Mouse (Mus musculus) NIH3T3 (cell line): Measurements from ENCODE around the gene Txndc8.

Experiments used
- DNase-seq: peaks from one replicate; pipeline ENCODE4 v3.0.0-alpha.2; 2012; ENCODE audit warnings: low read depth

Gene Txndc8

DNA sequence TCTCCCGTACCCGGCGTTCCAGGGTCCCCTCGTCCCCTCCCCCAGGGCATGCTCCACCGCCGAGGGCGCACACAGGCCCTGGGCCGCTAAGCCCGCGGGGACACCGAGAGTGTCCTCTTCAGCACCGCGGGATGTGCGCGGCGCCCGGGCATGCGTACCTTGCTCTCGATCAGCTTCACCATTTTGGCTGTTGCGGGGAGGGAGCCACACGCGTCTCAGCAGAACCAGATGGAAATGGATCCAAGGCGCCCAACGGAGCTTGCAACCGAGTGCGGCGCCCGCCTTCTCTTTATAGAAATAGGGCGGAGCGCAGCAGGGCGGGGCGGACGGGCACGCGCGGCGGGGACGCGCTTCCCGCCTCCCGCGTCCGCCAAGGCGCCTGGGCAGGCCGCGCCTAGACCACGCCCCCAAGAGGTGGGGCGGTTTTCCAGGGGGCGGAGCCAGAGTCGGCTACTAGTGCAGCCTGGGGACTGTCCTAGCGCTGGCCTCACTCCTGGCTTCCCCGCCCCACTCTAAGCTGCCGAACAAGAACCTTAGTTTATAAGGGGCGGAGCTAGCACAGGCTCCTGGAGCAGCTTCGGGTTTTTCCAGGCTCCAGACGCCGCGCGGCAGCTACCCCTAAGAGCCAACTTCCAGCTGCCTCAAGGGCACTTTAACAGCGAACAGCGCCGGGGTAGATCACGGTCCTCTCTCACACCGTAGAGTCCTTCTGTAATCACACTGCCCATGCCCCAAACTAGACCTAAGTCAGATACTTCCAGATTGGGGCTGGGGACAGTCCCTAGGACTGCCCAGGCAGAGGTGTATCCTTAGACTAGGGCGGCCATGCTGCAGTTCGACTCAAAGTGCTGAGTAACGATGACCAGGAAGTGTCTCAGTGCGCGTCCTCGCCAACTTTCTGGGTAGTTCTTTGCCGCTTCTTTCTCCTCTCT is 52.6 kb downstream of the Txndc8 start, which contains the start of gene Txn1:
TSS of gene Txn1 (minus strand) at position 383 of the 932 bp plus-strand sequence.
- peak; percentile 100 for DNase-seq

DNA sequence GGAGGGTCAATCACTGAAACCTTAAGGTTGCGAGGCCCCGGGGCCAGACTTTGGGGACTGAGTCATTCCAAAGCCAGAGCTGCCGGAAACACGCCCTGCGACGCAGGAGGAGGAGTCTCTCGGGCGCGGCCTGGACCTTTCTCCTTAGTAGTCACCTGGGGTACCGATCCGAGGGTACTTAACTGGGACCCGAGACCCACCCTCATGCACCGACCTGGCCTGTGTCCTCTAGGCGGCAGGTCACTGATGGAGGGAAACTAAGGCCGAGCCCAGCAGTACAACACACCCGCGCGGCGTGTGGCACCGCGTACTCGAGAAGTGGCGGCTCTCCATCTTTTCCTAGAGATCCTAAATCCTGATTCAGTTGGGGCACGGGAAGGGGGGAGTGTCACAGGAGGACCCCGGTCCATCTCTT is 53.4 kb downstream of the Txndc8 start:
- DNase-seq, result peak; percentile 81

DNA sequence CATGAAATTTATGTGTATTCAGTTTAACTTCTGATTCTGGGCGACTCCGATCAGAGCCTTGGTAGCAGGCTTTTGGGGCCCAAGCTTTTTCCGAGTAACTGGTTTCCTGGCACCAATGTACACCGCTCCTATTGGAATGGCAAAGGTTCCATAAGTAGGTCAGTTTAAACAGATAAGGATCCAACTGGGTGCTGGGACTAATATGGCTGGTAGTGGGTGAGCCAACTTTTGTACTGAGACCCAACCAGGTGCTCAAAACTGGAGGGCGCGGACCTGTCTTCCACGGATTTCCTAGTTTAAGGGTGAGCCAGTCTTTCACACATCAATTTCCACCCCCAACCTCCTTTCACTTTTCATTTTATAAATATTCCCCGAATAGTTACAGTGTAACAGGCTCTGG is 53.9 kb downstream of the Txndc8 start:
- no peak for DNase-seq

DNA sequence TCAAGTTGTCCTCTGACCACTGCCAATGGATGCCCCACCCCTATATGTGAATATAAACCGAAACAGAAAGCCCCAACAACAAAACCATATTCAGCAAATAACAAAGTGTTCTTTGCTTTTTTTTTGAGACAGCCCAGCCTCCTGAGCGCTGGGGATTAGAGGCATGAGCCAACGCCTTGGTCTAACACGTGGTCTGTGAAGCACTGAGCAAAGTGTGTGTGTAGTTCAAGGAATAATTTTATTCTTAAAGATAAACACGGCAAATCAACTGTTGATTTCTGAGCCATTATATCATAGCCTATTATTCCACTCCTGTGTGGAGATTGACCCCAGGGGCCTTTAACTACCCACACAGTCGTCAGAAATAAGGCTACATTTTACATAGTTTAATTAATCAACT is 54.3 kb downstream of the Txndc8 start:
- DNase-seq, result peak; percentile 36

DNA sequence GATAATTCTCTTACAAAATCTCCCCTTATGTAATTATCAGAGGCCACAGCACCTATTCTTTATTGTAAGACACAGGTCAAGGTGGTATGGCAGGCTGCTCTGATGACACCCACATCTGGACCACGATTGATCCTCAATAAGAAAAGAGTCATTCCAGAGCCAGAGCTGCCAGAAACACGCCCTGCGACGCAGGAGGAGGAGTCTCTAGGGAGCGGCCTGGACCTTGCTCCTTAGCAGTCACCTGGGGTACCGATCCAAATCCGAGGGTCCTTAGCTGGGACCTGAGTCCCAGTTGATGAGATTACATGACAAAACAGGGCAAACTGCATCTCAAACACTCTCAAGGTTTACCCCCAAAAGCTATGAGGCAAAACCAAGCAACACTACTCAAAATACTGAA is 55.1 kb downstream of the Txndc8 start:
- no peak for DNase-seq

DNA sequence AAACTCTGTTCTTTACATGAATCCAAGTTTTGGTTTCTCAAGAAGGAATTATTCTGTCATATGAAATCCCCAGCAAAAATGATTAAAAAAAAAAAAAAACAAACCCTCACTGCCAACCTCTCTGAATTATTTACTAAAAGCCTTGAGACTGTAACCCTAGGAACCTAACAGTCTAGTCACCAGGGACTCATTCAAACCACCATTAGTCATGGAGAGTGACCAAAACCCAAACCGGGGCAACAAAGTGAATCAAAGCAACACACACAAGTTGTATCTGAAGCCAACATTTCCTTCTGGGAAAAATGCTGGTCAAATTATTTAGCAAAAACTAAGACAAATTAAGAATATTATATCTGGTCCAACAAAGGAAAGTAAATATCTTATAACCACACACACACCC is 56.0 kb downstream of the Txndc8 start:
- peak; percentile 75 for DNase-seq

DNA sequence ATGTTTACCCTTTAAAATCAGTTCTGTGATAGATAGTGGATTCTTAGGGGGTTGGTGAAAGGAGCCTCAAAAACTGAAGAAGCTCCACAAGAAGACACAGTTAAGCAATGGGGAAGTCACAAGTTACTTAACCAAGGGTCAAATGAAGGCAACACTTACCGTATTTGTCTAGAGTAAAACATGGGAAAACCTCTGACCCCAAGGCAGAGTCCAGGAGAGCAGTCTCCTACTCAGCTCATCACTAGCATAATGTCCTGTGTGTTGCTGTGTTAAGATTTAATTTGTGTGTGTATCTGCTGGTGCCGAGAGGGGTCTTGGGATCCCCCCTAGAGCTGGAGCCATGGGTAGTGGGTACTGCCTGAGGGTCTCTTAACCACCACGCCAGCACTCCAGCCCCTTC is 56.5 kb downstream of the Txndc8 start:
- no peak for DNase-seq

DNA sequence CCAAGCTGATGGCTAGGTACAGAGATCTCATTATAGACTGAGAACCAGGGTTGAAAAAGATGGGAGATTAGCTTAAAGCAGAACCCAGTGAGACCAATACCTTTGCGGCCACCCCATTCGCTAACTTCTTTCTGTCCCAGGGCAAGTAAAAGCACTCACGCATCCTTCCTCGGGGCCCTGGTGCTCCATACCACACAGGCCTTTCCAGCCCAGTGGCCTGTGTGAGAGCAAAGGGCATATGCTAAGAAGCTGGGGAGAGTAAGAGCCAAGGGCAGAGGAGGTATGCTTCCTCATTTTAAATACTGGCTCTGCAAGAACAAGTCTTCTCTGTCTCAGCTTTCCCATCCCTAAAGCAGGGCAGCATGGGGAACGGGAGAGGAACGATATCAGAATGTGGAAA is 59.1 kb downstream of the Txndc8 start:
- DNase-seq, result no peak

DNA sequence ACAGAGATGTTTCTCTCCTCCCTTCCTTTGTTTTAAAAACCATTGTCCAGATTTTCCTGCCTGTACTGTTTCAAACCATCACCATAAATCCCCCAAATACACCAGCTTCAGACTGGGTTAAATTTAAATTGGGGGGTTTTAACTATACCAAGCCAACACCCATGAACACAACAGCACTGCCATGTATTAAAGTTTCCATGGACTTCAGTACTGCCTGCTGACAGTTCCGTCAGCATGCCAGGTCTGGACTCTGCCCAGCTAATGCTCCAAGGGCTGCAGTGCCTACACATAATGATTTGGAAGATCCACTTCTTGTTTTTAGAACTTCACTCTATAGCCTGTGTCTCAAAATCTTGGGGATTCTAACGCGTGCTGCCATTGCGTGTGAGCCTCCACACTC is 61.4 kb downstream of the Txndc8 start:
- DNase-seq, result no peak

DNA sequence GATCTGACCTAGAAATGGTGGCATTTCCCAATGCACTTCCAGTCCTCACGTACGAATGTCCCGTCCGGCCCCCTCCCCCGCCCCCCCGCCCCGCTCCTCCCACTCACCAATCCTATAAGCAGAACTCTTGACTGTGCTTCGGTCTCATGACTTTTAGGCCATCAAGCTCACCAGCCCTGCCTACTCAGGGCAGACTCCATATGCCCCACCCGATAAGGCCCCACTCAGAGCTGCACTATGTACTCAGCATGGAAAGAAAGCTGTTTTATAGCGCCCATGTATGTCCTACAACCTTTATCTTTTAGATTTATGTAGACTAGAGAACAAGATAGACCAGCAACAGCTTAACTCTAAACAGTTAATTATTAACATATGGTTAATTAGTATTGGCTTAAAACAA is 61.9 kb downstream of the Txndc8 start:
- no peak for DNase-seq

DNA sequence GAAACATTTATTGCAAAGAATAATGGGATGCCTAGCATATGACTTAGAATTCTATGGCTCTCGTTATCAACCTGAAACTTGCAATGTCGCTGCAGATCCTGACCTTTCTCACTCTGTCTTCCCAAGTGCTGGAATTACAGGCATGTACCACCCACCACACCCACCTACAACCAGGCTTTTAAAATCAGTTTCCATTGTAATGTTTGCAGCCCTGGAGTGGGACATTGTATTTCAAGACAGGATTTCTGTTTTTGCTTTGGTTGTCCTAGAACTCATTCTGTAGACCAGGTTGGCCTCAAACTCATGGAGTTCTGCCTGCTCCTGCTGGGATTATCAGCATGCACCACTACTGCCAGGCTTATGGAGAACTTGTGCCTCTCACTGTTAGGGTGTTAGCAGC is 66.0 kb downstream of the Txndc8 start:
- DNase-seq, result no peak

DNA sequence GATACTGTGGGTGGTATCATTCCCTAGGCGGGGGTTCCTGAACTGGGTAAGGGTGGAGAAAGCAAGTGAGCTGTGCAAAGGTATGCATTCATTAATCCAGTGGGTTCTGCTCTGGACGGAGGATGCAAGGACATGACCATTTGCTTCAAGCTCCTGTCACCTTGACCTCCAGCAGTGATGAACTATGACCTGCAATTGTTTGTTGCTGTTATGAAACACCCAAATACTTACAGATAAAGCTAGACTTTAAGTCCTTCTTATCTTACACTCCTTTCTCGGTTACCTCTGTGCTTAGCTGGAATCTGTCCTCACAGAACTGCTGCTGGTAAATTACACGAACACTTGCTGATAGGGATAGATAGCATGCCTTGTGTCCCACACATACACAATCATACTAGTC is 68.3 kb downstream of the Txndc8 start:
- DNase-seq, result no peak

DNA sequence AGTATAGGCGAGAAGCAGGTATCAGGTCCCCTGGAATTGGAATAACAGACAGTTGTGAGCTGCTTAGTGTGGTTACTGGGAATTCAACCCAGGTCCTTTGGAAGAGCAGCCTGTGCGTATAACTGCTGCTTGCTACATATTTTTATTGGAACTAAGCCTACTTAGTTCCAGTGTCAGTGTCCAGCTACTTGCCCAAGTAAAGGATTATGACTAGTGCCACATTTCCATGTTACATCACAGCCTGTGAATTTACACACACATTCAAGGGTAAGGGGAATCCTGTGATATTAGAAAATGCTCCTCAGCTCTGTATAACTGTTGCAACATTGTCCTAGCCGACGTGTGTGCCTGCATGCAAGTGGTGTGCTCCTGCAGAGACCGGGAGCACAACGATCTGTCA is 71.6 kb downstream of the Txndc8 start:
- no peak for DNase-seq

DNA sequence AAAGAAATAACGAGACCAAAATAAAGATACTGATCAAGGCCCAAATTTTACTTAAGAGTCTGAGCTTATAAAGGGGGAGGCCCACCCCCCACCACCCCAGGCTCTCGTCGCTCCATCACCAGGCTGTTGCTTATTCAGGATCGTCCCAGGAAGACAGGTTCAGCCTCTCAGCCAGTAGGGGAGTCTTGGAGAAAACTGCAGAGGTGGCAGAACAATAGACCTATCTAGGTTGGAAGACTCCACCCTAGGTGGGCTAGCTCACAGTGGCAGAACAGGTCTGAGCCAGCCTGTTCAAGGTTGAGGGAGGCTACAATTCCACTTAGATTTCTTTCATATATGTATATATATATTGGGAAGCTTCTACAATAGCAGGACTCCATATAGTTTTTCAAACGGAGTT is 74.7 kb downstream of the Txndc8 start:
- DNase-seq, result no peak
